Mouse (Mus musculus) retina, postnatal 1 day (tissue): ENCODE data around the gene Kcnk2.

ENCODE experiments used
- DNase-seq: peaks from one replicate; pipeline ENCODE4 v3.0.0-alpha.2; 2012

Gene Kcnk2

DNA sequence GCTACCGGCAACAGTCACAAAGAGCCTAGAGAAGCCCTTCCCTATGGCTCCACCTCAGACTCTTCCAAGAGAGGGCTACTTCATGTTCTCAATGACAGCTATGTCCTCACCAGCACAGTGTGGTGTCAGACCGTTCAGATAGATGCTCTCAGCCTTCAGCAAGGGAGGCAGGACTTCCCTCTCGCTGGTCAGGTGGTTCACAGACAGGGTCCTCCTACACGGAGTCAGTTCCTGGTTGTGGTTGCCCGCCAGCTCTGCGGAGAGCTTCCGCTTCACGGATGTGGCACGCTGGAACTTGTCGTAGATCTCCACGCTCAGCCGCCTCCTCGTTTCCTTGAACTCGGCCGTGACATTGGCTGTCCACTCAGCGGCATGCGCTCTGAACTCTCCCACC lies 192.4 kb downstream of the Kcnk2 start:
- DNase-seq, result no peak

DNA sequence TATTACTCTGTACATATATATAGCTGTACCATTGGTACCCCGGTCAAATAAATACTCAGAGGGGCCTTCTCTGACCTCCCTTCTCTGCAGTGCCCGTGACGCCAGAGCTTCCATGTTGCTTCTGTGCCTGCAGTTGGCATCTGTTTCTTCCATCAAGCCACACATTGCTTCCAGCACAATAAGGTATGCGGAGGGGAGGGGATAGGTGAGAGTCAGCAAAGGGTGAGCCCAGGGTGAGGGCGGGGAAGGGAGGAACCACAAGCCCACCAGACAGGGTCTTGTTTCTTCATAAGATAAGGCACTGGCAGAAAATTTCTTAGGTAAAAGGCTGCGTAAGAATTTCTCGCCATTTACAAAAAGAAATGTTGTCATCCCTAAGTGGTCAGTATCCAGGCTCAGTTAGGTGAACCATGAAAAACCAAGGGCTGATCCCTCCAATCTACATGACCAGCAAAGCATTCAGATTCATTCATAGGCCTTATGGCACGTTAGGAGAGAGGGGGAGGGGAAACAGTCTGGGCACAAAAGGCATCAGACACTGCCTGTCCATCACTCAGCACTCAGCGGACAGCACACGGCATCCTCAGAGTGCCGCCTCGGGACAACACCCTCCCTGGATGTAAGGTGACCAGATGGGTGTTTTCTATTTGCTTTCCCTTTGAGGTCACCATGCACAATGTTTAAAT lies 192.9 kb downstream of the Kcnk2 start:
- DNase-seq, result peak; percentile 24

DNA sequence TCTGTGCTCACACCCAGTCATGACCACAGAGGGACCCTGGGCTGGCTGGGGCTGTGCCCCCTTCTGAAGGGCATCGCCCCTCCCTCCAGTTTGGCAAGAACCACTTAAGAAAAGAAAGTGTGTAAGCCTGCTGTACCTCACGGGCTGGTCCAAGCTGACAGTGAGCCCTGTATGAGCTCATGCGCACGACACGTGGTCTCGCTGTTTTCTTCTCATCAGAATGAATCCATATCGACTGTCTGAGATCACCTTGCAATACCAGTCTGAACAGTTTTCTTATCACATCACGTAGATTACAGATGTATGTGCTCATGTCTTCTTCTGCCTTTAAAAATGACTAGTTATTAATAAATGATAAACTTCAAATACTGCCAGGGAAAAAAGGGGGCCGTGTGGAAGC lies 193.5 kb downstream of the Kcnk2 start:
- DNase-seq, result no peak

GRCm38 (mm10) chr1:189195758-189196157 lies 206.3 kb downstream of the Kcnk2 start:
- DNase-seq, result no peak

- no peak for DNase-seq
Observed at GRCm38 (mm10) chr1:189187737-189188390, 214.2 kb downstream of the Kcnk2 start.

GRCm38 (mm10) chr1:189185206-189185750 lies 216.8 kb downstream of the Kcnk2 start:
- DNase-seq, result peak; percentile 26

DNA sequence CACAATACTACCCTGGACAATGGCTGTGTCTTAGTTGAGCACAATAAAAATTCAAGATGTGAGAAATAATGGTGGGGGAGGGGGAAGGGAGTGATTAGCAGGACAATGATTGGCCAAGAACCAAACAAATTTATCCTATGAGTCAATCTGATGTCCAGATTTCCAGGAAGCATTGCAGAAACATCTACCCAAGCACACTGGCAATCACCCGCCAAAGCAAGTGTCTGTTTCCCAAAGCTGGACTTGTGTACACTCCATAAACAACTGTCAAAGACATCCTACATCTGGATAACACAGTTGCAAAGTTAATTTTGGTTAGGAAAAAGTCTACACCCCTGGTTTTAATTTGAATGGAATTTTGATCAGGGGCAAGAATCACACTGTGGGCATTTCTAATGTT lies 224.3 kb downstream of the Kcnk2 start:
- no peak for DNase-seq

GRCm38 (mm10) chr1:189173479-189173878 lies 228.6 kb downstream of the Kcnk2 start:
- DNase-seq, result no peak

GRCm38 (mm10) chr1:189171138-189171537 lies 230.9 kb downstream of the Kcnk2 start:
- no peak for DNase-seq

GRCm38 (mm10) chr1:189165756-189166155 lies 236.3 kb downstream of the Kcnk2 start:
- DNase-seq, result peak; percentile 38

- DNase-seq, result no peak
Observed at GRCm38 (mm10) chr1:189165141-189165540, 236.9 kb downstream of the Kcnk2 start.

DNA sequence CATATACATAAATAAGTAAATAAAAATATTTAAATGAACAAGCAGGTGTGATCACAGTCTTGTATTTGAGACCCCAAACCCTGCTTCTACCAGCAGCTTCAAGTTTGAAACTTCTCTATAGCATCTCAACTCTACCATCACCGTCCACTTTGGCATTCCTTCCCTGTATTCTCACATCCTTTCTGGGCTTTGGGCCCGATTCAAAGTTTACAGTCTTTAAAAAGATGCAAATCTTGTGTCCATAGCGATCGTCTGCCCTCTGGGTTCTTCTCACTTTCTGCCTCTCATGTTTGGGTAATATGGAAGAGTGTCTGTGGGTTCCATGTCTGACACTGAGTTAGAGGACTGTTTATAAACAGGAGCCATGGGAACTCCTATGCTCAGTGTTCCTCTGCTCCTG lies 237.4 kb downstream of the Kcnk2 start:
- DNase-seq, result no peak

GRCm38 (mm10) chr1:189164241-189164640 lies 237.8 kb downstream of the Kcnk2 start:
- DNase-seq, result no peak
